Mouse (Mus musculus) liver, embryonic 11.5 days (tissue): ENCODE results near the gene Gm14151. TPM values are rescaled to one million over a fixed set of nuclear protein-coding genes. Genes with fewer than 3 reads are reported as not detected.
"Not testable (repeated sequence)": the region's sequence is repeated elsewhere in the genome, so short reads cannot be mapped to it uniquely, and the experiment has no call there.

Experiments used
- ATAC-seq: fragments of 200-750 bp; cut with Nextera tagmentation; replicated peaks from 2 replicates; pipeline ENCODE4 v1.8.0; 2017; ENCODE audit warnings: moderate number of reproducible peaks, mild to moderate bottlenecking, moderate TSS enrichment, moderate library complexity; ENCODE audit not compliant: low FRiP score
- DNase-seq: peaks from one replicate; pipeline ENCODE4 v3.0.0-alpha.2; 2017; ENCODE audit warnings: low spot score
- H3K27ac ChIP-seq: fragments of 300-500 bp; sonication (generic); 2 replicates; pipeline ENCODE4 v1.5.1; 2014; ENCODE audit warnings: mild to moderate bottlenecking, low read depth, low read length, control low read depth
- H3K27me3 ChIP-seq: fragments of 300-500 bp; sonication (generic); replicated peaks from 2 replicates; pipeline ENCODE4 v1.6.1; 2014; ENCODE audit warnings: low read length, mixed read lengths; ENCODE audit not compliant: control insufficient read depth, insufficient read depth
- H3K36me3 ChIP-seq: fragments of 300-500 bp; sonication (generic); 2 replicates; pipeline ENCODE4 v1.6.1; 2014; ENCODE audit warnings: mild to moderate bottlenecking, low read length, moderate library complexity, mixed read lengths; ENCODE audit not compliant: control insufficient read depth, insufficient read depth
- H3K4me1 ChIP-seq: fragments of 300-500 bp; sonication (generic); replicated peaks from 2 replicates; pipeline ENCODE4 v1.6.1; 2014; ENCODE audit warnings: low read length, mixed read lengths; ENCODE audit not compliant: control insufficient read depth, insufficient read depth
- H3K4me2 ChIP-seq: fragments of 300-500 bp; sonication (generic); 2 replicates; pipeline ENCODE4 v1.6.1; 2014; ENCODE audit warnings: mild to moderate bottlenecking, control low read depth, moderate library complexity
- H3K4me3 ChIP-seq: fragments of 300-500 bp; sonication (generic); 2 replicates; pipeline ENCODE4 v1.5.1; 2014; ENCODE audit warnings: low read depth, low read length, control low read depth
- H3K9ac ChIP-seq: fragments of 300-500 bp; sonication (generic); 2 replicates; pipeline ENCODE4 v1.6.1; 2014; ENCODE audit warnings: low read depth, low read length, control low read depth
- H3K9me3 ChIP-seq: fragments of 300-500 bp; sonication (generic); 2 replicates; pipeline ENCODE4 v1.6.1; 2016; ENCODE audit warnings: low read length, inconsistent platforms, mixed read lengths; ENCODE audit not compliant: control insufficient read depth
- WGBS: fragments of 180-500 bp; shearing (Covaris S2); extraction: QIAGEN DNeasy Blood & Tissue Kit; methylation state at CpG from one replicate; pipeline ENCODE4 v1.1.7; 2014; 5-methylcytosine and 5-hydroxymethylcytosine counted together
- polyA plus RNA-seq: library from polyadenylated mRNA; unstranded; fragments of >200 nt; fragmentation: Nextera tagmentation; extraction: Ambion mirVana; gene quantifications from 2 replicates; pipeline ENCODE4 v1.2.1, GENCODE M21; 2014

Gene Gm14151
- not detected in 2 replicates for polyA plus RNA-seq

GRCm38 (mm10) chr2:151092250-151092649, at the start of gene Gm14151:
TSS of gene Gm14151 (minus strand) at chr2:151092350.
- not testable (repeated sequence) for H3K27ac ChIP-seq, ATAC-seq, H3K4me3 ChIP-seq, H3K4me2 ChIP-seq, H3K36me3 ChIP-seq, H3K27me3 ChIP-seq, DNase-seq, H3K9ac ChIP-seq, H3K9me3 ChIP-seq, H3K4me1 ChIP-seq
- WGBS, result no CpG with 5 or more reads among the region's 3 CpGs

GRCm38 (mm10) chr2:151097945-151098344, 5.8 kb upstream of the Gm14151 start, which contains the start of gene Gm14147:
TSS of gene Gm14147 (plus strand) at chr2:151098245.
- ATAC-seq, H3K36me3 ChIP-seq, H3K9me3 ChIP-seq, H3K4me3 ChIP-seq, DNase-seq, H3K9ac ChIP-seq, H3K27ac ChIP-seq, H3K4me2 ChIP-seq, H3K4me1 ChIP-seq, H3K27me3 ChIP-seq: not testable (repeated sequence)
- no CpG with 5 or more reads among the region's 3 CpGs for WGBS

DNA sequence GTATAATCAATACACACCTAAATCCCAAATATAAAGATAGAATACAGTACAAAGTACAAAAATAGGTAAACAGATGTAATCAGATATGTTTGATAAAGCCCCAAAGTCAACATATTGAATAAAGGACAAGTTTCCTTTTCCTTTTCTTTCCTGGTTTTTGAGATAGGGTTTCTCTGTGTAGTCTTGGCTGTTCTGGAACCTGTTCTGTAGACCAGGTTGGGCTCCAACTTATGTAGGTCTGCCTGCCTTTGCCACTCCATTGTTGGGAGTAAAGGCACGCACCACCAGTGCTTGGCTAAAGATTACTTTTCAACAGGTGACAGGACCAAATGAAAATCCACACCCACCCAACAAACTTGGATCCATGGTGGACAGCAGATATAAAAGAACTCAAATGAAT, 35.5 kb downstream of the Gm14151 start:
- ATAC-seq, result no peak
- DNase-seq, result no peak
- Histone ChIP-seq H3K36me3 (no peaks in the 10 kb centered on the region), H3K9me3 (no peaks in the 10 kb centered on the region), H3K4me2 (no peak overlapping the region), H3K27ac (no peak overlapping the region), H3K27me3 (no peaks in the 10 kb centered on the region), H3K4me3 (no peak overlapping the region), H3K4me1 (no peaks in the 10 kb centered on the region), H3K9ac (no peak overlapping the region)
- 82% methylated on average over 1 of the region's 1 CpGs for WGBS

- H3K36me3 ChIP-seq, result no peaks in the 10 kb centered on the region
- ATAC-seq, result no peak
- H3K4me2 ChIP-seq, result peak overlapping the region; percentile 84
- H3K9ac ChIP-seq, result no peak overlapping the region
- DNase-seq, result no peak
- WGBS, result 89% methylated on average over 1 of the region's 1 CpGs
- no peaks in the 10 kb centered on the region for H3K27me3 ChIP-seq
- H3K9me3 ChIP-seq, result no peaks in the 10 kb centered on the region
- no peak overlapping the region for H3K27ac ChIP-seq
- peaks cover 11% of the 10 kb centered on the region for H3K4me1 ChIP-seq
- H3K4me3 ChIP-seq, result no peak overlapping the region
Measured at GRCm38 (mm10) chr2:151040411-151040810, 51.7 kb downstream of the Gm14151 start.

DNA sequence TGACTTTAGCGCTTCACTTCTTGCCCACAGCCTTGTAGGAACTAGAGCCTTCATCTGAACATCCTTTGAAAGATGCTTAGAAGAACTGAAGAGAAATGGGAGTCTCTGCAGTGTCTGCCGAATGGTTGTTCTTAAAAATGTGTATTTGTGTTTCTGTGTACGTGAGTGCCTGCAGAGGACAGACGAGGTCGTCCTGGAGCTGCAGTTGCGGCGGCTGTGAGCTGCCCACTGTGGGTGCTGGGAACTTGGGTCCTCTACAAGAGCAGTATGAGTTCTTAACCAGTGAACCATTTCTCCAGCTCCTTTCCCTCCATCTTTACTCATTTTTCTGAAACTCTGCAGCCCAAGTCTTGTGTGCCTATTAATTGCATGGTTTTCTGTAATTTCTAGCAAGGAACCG, 52.4 kb downstream of the Gm14151 start:
- Histone ChIP-seq H3K4me2 (peak overlapping the region; percentile 84), H3K4me3 (peak overlapping the region; percentile 87), H3K36me3 (no peaks in the 10 kb centered on the region), H3K4me1 (peaks cover 11% of the 10 kb centered on the region), H3K27ac (peak overlapping the region; percentile 76), H3K27me3 (no peaks in the 10 kb centered on the region), H3K9me3 (no peaks in the 10 kb centered on the region), H3K9ac (peak overlapping the region; percentile 97)
- WGBS, result 45% methylated on average over 8 of the region's 8 CpGs
- DNase-seq (no peak), ATAC-seq (peak; percentile 22)

DNA sequence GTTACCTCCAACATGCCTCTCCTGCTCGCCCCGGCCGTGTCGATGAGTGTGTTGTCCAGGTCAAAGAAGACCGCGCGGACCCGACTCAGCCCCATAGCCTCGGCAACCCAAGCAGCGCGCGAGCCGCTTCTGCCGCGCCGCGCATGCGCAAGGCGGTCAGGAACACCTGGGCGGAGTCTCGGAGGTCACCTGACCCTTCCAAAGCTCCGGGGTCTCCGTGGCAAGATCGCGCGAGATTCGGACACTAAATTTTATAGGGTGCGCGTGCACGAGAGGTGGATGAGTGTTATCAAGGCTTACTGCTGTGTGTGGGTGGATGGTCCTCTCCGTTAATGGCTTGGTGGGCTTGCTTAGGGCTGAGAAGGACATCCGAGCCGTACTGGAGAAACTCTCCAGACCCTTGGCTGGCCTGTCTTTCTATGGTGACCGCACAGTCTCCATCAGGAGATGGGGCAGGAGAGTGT, 52.9 kb downstream of the Gm14151 start, which contains the start of the genes Ninl and Nanp:
Gene Ninl, minus strand, starts transcription at position 151 of the 464 bp plus-strand sequence.
Gene Nanp, minus strand, starts transcription at position 167 of the 464 bp plus-strand sequence.
- Histone ChIP-seq H3K9ac (peak within 1 kb of the TSS; percentile 97), H3K36me3 (no peaks in the 10 kb centered on the region; the same call in 1 of the 2 replicates), H3K4me3 (peak within 1 kb of the TSS; percentile 87), H3K27ac (peak within 1 kb of the TSS; percentile 90), H3K27me3 (no peaks in the 10 kb centered on the region), H3K4me1 (peaks cover 11% of the 10 kb centered on the region), H3K9me3 (no peaks in the 10 kb centered on the region), H3K4me2 (peak within 1 kb of the TSS; percentile 84)
- DNase-seq (peak; percentile 92), ATAC-seq (peak; percentile 84)
- WGBS, result 1% methylated on average over 32 of the region's 34 CpGs

DNA sequence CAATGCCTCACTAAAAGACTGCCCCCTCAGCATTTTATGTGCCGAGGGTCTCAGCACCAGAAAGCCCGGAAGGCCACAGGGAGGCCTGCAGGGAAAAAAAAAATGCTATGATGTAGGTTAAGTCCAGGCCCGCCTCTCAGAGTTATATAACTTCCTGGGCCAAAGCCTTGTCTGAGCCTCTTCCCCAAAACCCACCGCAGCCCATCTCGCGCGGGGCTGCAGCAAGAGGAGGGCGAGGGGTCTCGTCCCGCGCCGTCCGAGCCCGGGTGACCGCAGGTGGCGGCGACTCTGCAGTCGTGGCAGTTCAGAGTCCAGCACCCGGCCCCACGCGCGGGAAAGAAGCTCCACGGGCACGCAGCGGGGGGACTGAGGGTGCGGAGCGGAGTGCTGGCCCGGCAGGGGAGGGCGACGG, 53.3 kb downstream of the Gm14151 start:
- Histone ChIP-seq H3K9ac (peak overlapping the region; percentile 97), H3K27me3 (no peaks in the 10 kb centered on the region), H3K4me1 (peaks cover 11% of the 10 kb centered on the region), H3K4me3 (peak overlapping the region; percentile 87), H3K27ac (peak overlapping the region; percentile 90), H3K4me2 (peak overlapping the region; percentile 84), H3K9me3 (no peaks in the 10 kb centered on the region), H3K36me3 (peaks cover 2% of the 10 kb centered on the region; the same call in 1 of the 2 replicates)
- 0% methylated on average over 30 of the region's 30 CpGs for WGBS
- ATAC-seq (peak; percentile 32; the same call in 1 of the 2 replicates), DNase-seq (peak; percentile 71)

DNA sequence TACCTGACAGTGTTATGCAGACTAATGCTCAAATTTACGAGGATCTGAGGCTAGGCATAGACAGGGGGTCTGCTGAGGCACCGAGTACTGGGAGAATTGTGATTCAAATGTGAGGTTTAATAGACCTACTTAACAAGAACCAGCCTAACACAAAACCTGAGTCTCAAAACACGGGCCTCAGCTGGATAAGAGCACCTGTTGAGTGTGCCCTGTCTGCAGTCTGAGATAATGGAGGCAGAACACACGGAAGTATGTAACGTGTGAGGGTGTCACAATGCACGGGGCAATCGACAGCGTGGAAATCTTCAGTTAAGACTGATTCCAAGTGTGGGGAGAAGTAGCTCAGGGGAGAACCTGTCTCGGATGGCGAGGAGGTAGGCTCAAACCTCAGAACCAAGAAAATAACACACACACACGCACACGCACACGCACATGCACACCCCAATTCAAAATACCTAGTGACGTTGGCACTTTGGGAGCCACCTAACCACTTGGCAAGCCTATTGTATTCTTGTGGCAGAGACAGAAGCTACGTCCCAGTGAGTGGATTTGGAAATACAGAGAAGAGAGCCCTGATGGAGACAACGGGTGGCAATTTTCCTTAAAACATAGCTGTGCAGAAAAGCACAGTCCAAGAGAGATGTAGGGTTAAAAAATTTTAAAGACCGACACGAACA, 54.1 kb downstream of the Gm14151 start:
- Histone ChIP-seq H3K27ac (peak overlapping the region; percentile 90), H3K27me3 (no peaks in the 10 kb centered on the region), H3K9me3 (no peaks in the 10 kb centered on the region), H3K9ac (peak overlapping the region; percentile 97), H3K36me3 (peaks cover 2% of the 10 kb centered on the region; the same call in 1 of the 2 replicates), H3K4me3 (peak overlapping the region; percentile 87), H3K4me2 (peak overlapping the region; percentile 84), H3K4me1 (peaks cover 11% of the 10 kb centered on the region)
- ATAC-seq (peak; percentile 80), DNase-seq (peak; percentile 42)
- 44% methylated on average over 18 of the region's 18 CpGs for WGBS
